17 mouse cellular contexts compared by ENCODE assay signal in the genomic region with DNA sequence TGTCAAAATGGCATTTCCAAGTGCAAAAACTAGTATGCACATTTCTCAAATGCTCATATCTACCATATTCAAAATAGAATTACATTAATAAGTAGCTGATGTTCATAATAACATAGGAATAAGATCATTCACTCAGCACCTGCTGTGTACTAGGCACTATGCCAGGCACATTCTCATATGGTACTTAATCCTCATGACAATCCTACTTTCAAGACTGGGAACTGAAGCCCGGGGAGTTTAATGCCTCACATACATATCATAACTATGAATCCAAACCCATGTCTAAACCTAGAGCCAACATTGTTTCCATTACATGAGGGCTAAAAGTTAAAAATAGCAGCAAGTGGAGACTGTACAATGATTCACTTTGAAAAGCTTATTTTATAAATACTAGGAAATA.
"Had no signal": no experiment of that assay in that cellular context is flagged by ENCODE, and none has a peak within 500 bp of the region (broad histone marks: within the 10 kb centered on the region; RNA-seq: fewer than 3 reads in every experiment).

No protein-coding gene starts in this region.

- H3K36me3 ChIP-seq: liver, embryonic 13.5 days; lung, embryonic 15.5 days; midbrain, embryonic 12.5 days; neural tube, embryonic 12.5 days; stomach, embryonic 15.5 days had no signal

- H3K4me2 ChIP-seq: liver, embryonic 13.5 days; lung, embryonic 15.5 days; midbrain, embryonic 12.5 days; neural tube, embryonic 12.5 days; stomach, embryonic 15.5 days had no signal

- H3K27me3 ChIP-seq: liver, embryonic 13.5 days; lung, embryonic 15.5 days; megakaryocyte, embryonic 14.5 days; midbrain, embryonic 12.5 days; neural tube, embryonic 12.5 days; stomach, embryonic 15.5 days had no signal

- H3K4me3 ChIP-seq: liver, embryonic 13.5 days; lung, embryonic 15.5 days; megakaryocyte, embryonic 14.5 days; midbrain, embryonic 12.5 days; neural tube, embryonic 12.5 days; stomach, embryonic 15.5 days had no signal

- H3K9me3 ChIP-seq: liver, embryonic 13.5 days; lung, embryonic 15.5 days; megakaryocyte, embryonic 14.5 days; midbrain, embryonic 12.5 days; neural tube, embryonic 12.5 days; stomach, embryonic 15.5 days had no signal

- H3K27ac ChIP-seq: liver, embryonic 13.5 days; lung, embryonic 15.5 days; macrophage; midbrain, embryonic 12.5 days; neural tube, embryonic 12.5 days; stomach, embryonic 15.5 days had no signal

- H3K4me1 ChIP-seq: liver, embryonic 13.5 days; lung, embryonic 15.5 days; megakaryocyte, embryonic 14.5 days; midbrain, embryonic 12.5 days; neural tube, embryonic 12.5 days; stomach, embryonic 15.5 days had no signal

- H3K9ac ChIP-seq: liver, embryonic 13.5 days; liver, postnatal 0 days; lung, embryonic 15.5 days; midbrain, embryonic 12.5 days; neural tube, embryonic 12.5 days; stomach, embryonic 15.5 days had no signal

- DNase-seq: kidney, adult 2 months; kidney, postnatal 25 days; layer of hippocampus, adult 9-11 months; layer of hippocampus, postnatal 36 days; liver; liver, embryonic 13.5 days; liver, postnatal 0 days; lung, postnatal 14 days; right cerebral cortex, postnatal 14 days; thymus, adult 2 months; thymus, postnatal 25 days had no signal

- ATAC-seq: liver, postnatal 0 days had no signal
